Mouse (Mus musculus) liver, postnatal 0 days (tissue): ENCODE measurements around the gene Arnt.

Experiments
- CTCF ChIP-seq: sonication (generic); IDR thresholded peaks from 2 replicates; pipeline ENCODE4 v1.5.1; 2016; ENCODE audit warnings: antibody characterized with exemption, low read depth
- EP300 ChIP-seq: IDR thresholded peaks from 2 replicates; pipeline ENCODE4 v1.6.1; 2016; ENCODE audit warnings: antibody characterized with exemption, low read depth, mild to moderate bottlenecking

GRCm38 (mm10) chr3:95520100-95520499, 85.9 kb downstream of the Arnt start:
- TF ChIP-seq CTCF, result no peak
- no peak for TF ChIP-seq EP300
